Mouse (Mus musculus) embryonic fibroblast, embryonic 13.5 days (primary cell): Measurements from ENCODE around the gene Scmh1.

Experiments
- CTCF ChIP-seq: IDR thresholded peaks from 2 replicates; pipeline ENCODE4 v1.5.1; 2011; ENCODE audit warnings: mild to moderate bottlenecking, control low read depth, low read length, moderate library complexity, borderline replicate concordance; ENCODE audit not compliant: insufficient read depth
- POLR2A ChIP-seq: IDR thresholded peaks from 2 replicates; pipeline ENCODE4 v1.6.1; 2011; ENCODE audit warnings: low read depth, mild to moderate bottlenecking, control low read depth, low read length, moderate library complexity

GRCm38 (mm10) chr4:120511203-120511602 lies 106.1 kb downstream of the Scmh1 start:
- TF ChIP-seq CTCF (no peak), POLR2A (no peak)
